Mouse (Mus musculus) cerebellum, postnatal 14 days (tissue): ENCODE data around the gene Fcgr4.

ENCODE experiments used
- DNase-seq, 2 experiments: peaks; one replicate each; pipeline ENCODE4 v3.0.0; 2021; ENCODE audit warnings: mixed read lengths in 2 of 2

Fcgr4 gene

GRCm38 (mm10) chr1:171011733-171012132 lies 7.0 kb upstream of the Fcgr4 start:
- DNase-seq, result no peak

GRCm38 (mm10) chr1:171016676-171017356 lies 1.9 kb upstream of the Fcgr4 start:
- no peak for DNase-seq

- no peak for DNase-seq
Measured at GRCm38 (mm10) chr1:171017468-171018158, 1.1 kb upstream of the Fcgr4 start.

- DNase-seq, result no peak
Measured at GRCm38 (mm10) chr1:171019311-171019950, 711 bp downstream of the Fcgr4 start.

- no peak for DNase-seq
Measured at GRCm38 (mm10) chr1:171031752-171032151, 13.0 kb downstream of the Fcgr4 start.

GRCm38 (mm10) chr1:171032691-171033090 lies 14.0 kb downstream of the Fcgr4 start:
- DNase-seq, result peak; percentile 46 to 64

GRCm38 (mm10) chr1:171033196-171033595 lies 14.5 kb downstream of the Fcgr4 start:
- DNase-seq, result peak; percentile 41 to 60

- DNase-seq, result peak; percentile 96
Measured at GRCm38 (mm10) chr1:171033756-171034155, 15.0 kb downstream of the Fcgr4 start.

- no peak for DNase-seq
Measured at GRCm38 (mm10) chr1:171034201-171034600, 15.5 kb downstream of the Fcgr4 start.

GRCm38 (mm10) chr1:171035611-171036010 lies 16.9 kb downstream of the Fcgr4 start:
- no peak for DNase-seq

- peak; percentile 90 to 93 for DNase-seq
Measured at GRCm38 (mm10) chr1:171036550-171037324, 18.0 kb downstream of the Fcgr4 start.

- peak; percentile 91 to 92 for DNase-seq
Measured at GRCm38 (mm10) chr1:171037861-171038721, 19.4 kb downstream of the Fcgr4 start.

- no peak for DNase-seq
Measured at GRCm38 (mm10) chr1:171039135-171039534, 20.4 kb downstream of the Fcgr4 start.

- DNase-seq, result no peak
Measured at GRCm38 (mm10) chr1:171039880-171040279, 21.2 kb downstream of the Fcgr4 start.

GRCm38 (mm10) chr1:171043594-171044153 lies 25.0 kb downstream of the Fcgr4 start:
- DNase-seq, result no peak

GRCm38 (mm10) chr1:171044365-171045078 lies 25.8 kb downstream of the Fcgr4 start:
- peak; percentile 91 for DNase-seq

GRCm38 (mm10) chr1:171045079-171045465 lies 26.4 kb downstream of the Fcgr4 start:
- no peak for DNase-seq

GRCm38 (mm10) chr1:171046501-171046900 lies 27.8 kb downstream of the Fcgr4 start:
- DNase-seq, result no peak

GRCm38 (mm10) chr1:171049263-171049662 lies 30.5 kb downstream of the Fcgr4 start:
- DNase-seq, result no peak

- DNase-seq, result no peak
Measured at GRCm38 (mm10) chr1:171050774-171051173, 32.1 kb downstream of the Fcgr4 start.

- no peak for DNase-seq
Measured at GRCm38 (mm10) chr1:171053305-171053704, 34.6 kb downstream of the Fcgr4 start.
